ENCODE assay signal across 20 mouse cellular contexts in the genomic region with DNA sequence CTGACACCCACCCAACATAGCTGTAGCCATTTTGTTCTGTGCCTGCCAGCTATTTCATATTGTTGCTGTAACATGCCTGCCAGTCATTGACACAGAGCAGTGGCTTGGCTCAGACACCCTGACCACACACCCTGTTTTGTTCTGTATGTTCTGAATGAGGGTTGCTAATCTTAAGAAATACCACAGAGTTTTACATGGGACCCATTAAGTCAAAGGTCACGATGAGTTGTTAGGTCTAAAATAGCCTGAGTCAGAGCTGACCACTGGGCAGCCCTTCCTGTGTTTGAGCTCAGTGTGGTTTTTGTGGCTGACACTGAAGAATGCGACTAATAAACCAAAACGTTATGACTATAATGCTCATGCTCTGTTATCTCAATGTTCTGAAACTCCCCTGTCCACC. TPM values are rescaled to one million over a fixed set of nuclear protein-coding genes. Genes with fewer than 3 reads are reported as not detected.
DNase-seq lines count a peak whose midpoint lies in the region; ATAC-seq and TF ChIP-seq lines count a peak whose summit lies in the region.
"Had no signal": no experiment of that assay in that cellular context is flagged by ENCODE, and none has a peak within 500 bp of the region (broad histone marks: within the 10 kb centered on the region; RNA-seq: fewer than 3 reads in every experiment).

No protein-coding gene starts in this region.

- peak overlapping the region; percentile 11; the same call in 1 of the 2 replicates for H3K27ac ChIP-seq in bone marrow macrophage, adult 2 months (ENCODE audit: insufficient read depth, low read depth, low read length)
- no peak overlapping the region for H3K27ac ChIP-seq in embryonic facial prominence, embryonic 10.5 days (replicated peaks)
- H3K27ac ChIP-seq: embryonic facial prominence, embryonic 13.5 days; forebrain, embryonic 12.5 days; gastrocnemius, adult 2 months; midbrain, embryonic 10.5 days; neural tube, embryonic 12.5 days had no signal

- intact Hi-C loops in left cerebral cortex, postnatal 14 days (cut with DNase I), result no loop called here

- WGBS in embryonic facial prominence, embryonic 10.5 days, result 89% methylated on average over 3 of the region's 3 CpGs

- no peaks in the 10 kb centered on the region for H3K9me3 ChIP-seq in embryonic facial prominence, embryonic 10.5 days
- H3K9me3 ChIP-seq: embryonic facial prominence, embryonic 13.5 days; forebrain, embryonic 12.5 days; midbrain, embryonic 10.5 days; neural tube, embryonic 12.5 days had no signal

- no peaks in the 10 kb centered on the region for H3K36me3 ChIP-seq in embryonic facial prominence, embryonic 10.5 days (replicated peaks)
- H3K36me3 ChIP-seq: embryonic facial prominence, embryonic 13.5 days; forebrain, embryonic 12.5 days; midbrain, embryonic 10.5 days; neural tube, embryonic 12.5 days had no signal

- H3K27me3 ChIP-seq in embryonic facial prominence, embryonic 10.5 days (replicated peaks; ENCODE audit: low read depth, poor library complexity, severe bottlenecking), result no peaks in the 10 kb centered on the region
- H3K27me3 ChIP-seq: embryonic facial prominence, embryonic 13.5 days; forebrain, embryonic 12.5 days; neural tube, embryonic 12.5 days had no signal

- no peak overlapping the region for H3K4me3 ChIP-seq in bone marrow macrophage, adult 2 months (ENCODE audit: insufficient read depth, low read length)
- no peak overlapping the region for H3K4me3 ChIP-seq in embryonic facial prominence, embryonic 10.5 days
- H3K4me3 ChIP-seq: embryonic facial prominence, embryonic 13.5 days; forebrain, embryonic 12.5 days; gastrocnemius, adult 2 months; midbrain, embryonic 10.5 days; neural tube, embryonic 12.5 days had no signal

- TF ChIP-seq POLR2A in bone marrow macrophage, adult 2 months (IDR thresholded peaks at IDR 0.05; ENCODE audit: borderline replicate concordance, low read depth, low read length), result no peak

- DNase-seq in 3134 (ENCODE audit: extremely low read depth, insufficient read length, low spot score) (peak; percentile 85), 3T3-L1 (ENCODE audit: low read depth, low spot score) (peak; percentile 99)
- no peak for DNase-seq in embryonic facial prominence, embryonic 10.5 days (ENCODE audit: low spot score)
- no peak for DNase-seq in cerebellum, adult 11-12 months
- DNase-seq in left cerebral cortex, postnatal 14 days (ENCODE audit: low spot score in 2 of 2), result no peak
- DNase-seq: cerebellum, adult 2 months; gastrocnemius, adult 2 months; heart, adult 18-20 months; heart, postnatal 4 days; kidney, postnatal 36 days; lung, embryonic 14.5 days; thymus, postnatal 4 days had no signal

- TF ChIP-seq CTCF in bone marrow macrophage, adult 2 months (IDR thresholded peaks at IDR 0.05; ENCODE audit: low read depth, low read length), result no peak

- peak; percentile 22 for ATAC-seq in megakaryocyte progenitor cell, adult 5-6 weeks (replicated peaks; ENCODE audit: poor library complexity)
- ATAC-seq: hindbrain, embryonic 16.5 days; intestine, embryonic 16.5 days had no signal

- H3K4me1 ChIP-seq in bone marrow macrophage, adult 2 months (ENCODE audit: control insufficient read depth, insufficient read depth, low read length), result peaks cover 50% of the 10 kb centered on the region
- H3K4me1 ChIP-seq in embryonic facial prominence, embryonic 10.5 days, result peaks cover 15% of the 10 kb centered on the region
- H3K4me1 ChIP-seq: forebrain, embryonic 12.5 days; midbrain, embryonic 10.5 days; neural tube, embryonic 12.5 days had no signal

RNA-seq across cellular contexts. Expression of gene Slc16a11, which starts 14.2 kb away (rescaled TPM):
- not detected in 2 replicates for polyA plus RNA-seq in bone marrow macrophage, adult 2 months (2012; ENCODE audit: insufficient read depth, insufficient read length, missing spikeins)
- not detected in 2 replicates for total RNA-seq in megakaryocyte progenitor cell, adult 5-6 weeks (2015)
- not detected in 2 replicates for total RNA-seq in megakaryocyte progenitor cell, adult 5-6 weeks (2017)
- 0.72 and 1.2 TPM in 2 replicates for polyA plus RNA-seq in embryonic facial prominence, embryonic 10.5 days (2016; fragmentation: Nextera tagmentation; extraction: Ambion mirVana)
- 10 to 100 TPM; 27.2 to 36.8 TPM for total RNA-seq in left cerebral cortex, postnatal 14 days (2021)
- total RNA-seq: gastrocnemius, adult 2 months had no signal

RNA-seq across cellular contexts. Expression of gene Slc16a13, which starts 22.5 kb away (rescaled TPM):
- polyA plus RNA-seq in bone marrow macrophage, adult 2 months (2012; ENCODE audit: insufficient read depth, insufficient read length, missing spikeins), result 6.1 and 8.5 TPM in 2 replicates
- total RNA-seq in megakaryocyte progenitor cell, adult 5-6 weeks (2015), result 4.4 and 7.0 TPM in 2 replicates
- total RNA-seq in megakaryocyte progenitor cell, adult 5-6 weeks (2017), result 2.5 and 4.6 TPM in 2 replicates
- 11.6 and 11.7 TPM in 2 replicates for polyA plus RNA-seq in embryonic facial prominence, embryonic 10.5 days (2016; fragmentation: Nextera tagmentation; extraction: Ambion mirVana)
- 10 to 100 TPM in 1 of 2 experiments, 1 to 10 TPM in 1; 8.3 to 10.4 TPM for total RNA-seq in left cerebral cortex, postnatal 14 days (2021)

RNA-seq across cellular contexts. Expression of gene Bcl6b, which starts 31.3 kb away (rescaled TPM):
- polyA plus RNA-seq in bone marrow macrophage, adult 2 months (2012; ENCODE audit: insufficient read depth, insufficient read length, missing spikeins), result 0.32 and 0.70 TPM in 2 replicates
- total RNA-seq in megakaryocyte progenitor cell, adult 5-6 weeks (2015), result 0.17 TPM in 1 of 2 replicates, not detected in the other
- total RNA-seq in megakaryocyte progenitor cell, adult 5-6 weeks (2017), result not detected in 2 replicates
- 5.0 and 7.2 TPM in 2 replicates for polyA plus RNA-seq in embryonic facial prominence, embryonic 10.5 days (2016; fragmentation: Nextera tagmentation; extraction: Ambion mirVana)
- total RNA-seq in left cerebral cortex, postnatal 14 days (2021), result 1 to 10 TPM; 5.1 to 5.3 TPM

RNA-seq across cellular contexts. Expression of gene 0610010K14Rik, which starts 39.4 kb away (rescaled TPM):
- 49.9 and 53.0 TPM in 2 replicates for polyA plus RNA-seq in bone marrow macrophage, adult 2 months (2012; ENCODE audit: insufficient read depth, insufficient read length, missing spikeins)
- total RNA-seq in megakaryocyte progenitor cell, adult 5-6 weeks (2015), result 73.4 and 77.3 TPM in 2 replicates
- 24.4 and 31.2 TPM in 2 replicates for total RNA-seq in megakaryocyte progenitor cell, adult 5-6 weeks (2017)
- polyA plus RNA-seq in embryonic facial prominence, embryonic 10.5 days (2016; fragmentation: Nextera tagmentation; extraction: Ambion mirVana), result 210 and 215 TPM in 2 replicates
- 10 to 100 TPM; 41.3 to 54.2 TPM for total RNA-seq in left cerebral cortex, postnatal 14 days (2021)

RNA-seq across cellular contexts. Expression of gene Gm21988, which starts 41.3 kb away (rescaled TPM):
- 3.3 and 4.8 TPM in 2 replicates for polyA plus RNA-seq in bone marrow macrophage, adult 2 months (2012; ENCODE audit: insufficient read depth, insufficient read length, missing spikeins)
- 3.4 and 4.1 TPM in 2 replicates for total RNA-seq in megakaryocyte progenitor cell, adult 5-6 weeks (2015)
- 0.10 and 2.4 TPM in 2 replicates for total RNA-seq in megakaryocyte progenitor cell, adult 5-6 weeks (2017)
- polyA plus RNA-seq in embryonic facial prominence, embryonic 10.5 days (2016; fragmentation: Nextera tagmentation; extraction: Ambion mirVana), result 7.9 and 10.7 TPM in 2 replicates
- total RNA-seq in left cerebral cortex, postnatal 14 days (2021), result 1 to 10 TPM; 5.9 to 7.3 TPM

Comparison
In these comparisons a context has a peak if more than half of its experiments do, and no peak if none do; other contexts are left out.
1. DNase-seq: peak in 3134 (single experiment) and 3T3-L1 (single experiment); none in embryonic facial prominence, embryonic 10.5 days (single experiment), cerebellum, adult 11-12 months (single experiment) and left cerebral cortex, postnatal 14 days (0 of 2).
2. RNA of gene Slc16a11, which starts 14.2 kb away (total RNA-seq): 27.2 to 36.8 TPM in left cerebral cortex, postnatal 14 days; not detected in megakaryocyte progenitor cell, adult 5-6 weeks; every median in the first group is over 10 times any median in the second.
3. RNA of gene Bcl6b, which starts 31.3 kb away (total RNA-seq): 5.1 to 5.3 TPM in left cerebral cortex, postnatal 14 days; 0.17 TPM in megakaryocyte progenitor cell, adult 5-6 weeks; every median in the first group is over 4 times any median in the second.